Comparison of ENCODE assay signal across 8 mouse cellular contexts in genomic region chr13:31821050-31821449, GRCm38 (mm10). TPM values are rescaled to one million over a fixed set of nuclear protein-coding genes. Genes with fewer than 3 reads are reported as not detected.
A peak's percentile ranks its signal among the peaks of the same experiment; 100 is the strongest.
DNase-seq lines count a peak whose midpoint lies in the region; ATAC-seq and TF ChIP-seq lines count a peak whose summit lies in the region.

No protein-coding gene starts in this region.

- H3K9me3 ChIP-seq in intestine, embryonic 16.5 days (ENCODE audit: control insufficient read depth, low read length): no peaks in the 10 kb centered on the region

- no peaks in the 10 kb centered on the region for H3K36me3 ChIP-seq in kidney, adult 2 months (ENCODE audit: control insufficient read depth, insufficient read depth, low read length)
- H3K36me3 ChIP-seq in intestine, embryonic 16.5 days (ENCODE audit: control insufficient read depth, insufficient read depth, low read length): no peaks in the 10 kb centered on the region
- H3K36me3 ChIP-seq in myocyte (ENCODE audit: control insufficient read depth, insufficient read depth): no peaks in the 10 kb centered on the region

- peak overlapping the region; percentile 37 for H3K4me2 ChIP-seq in intestine, embryonic 16.5 days (ENCODE audit: low read depth, low read length)
- H3K4me2 ChIP-seq in myocyte (ENCODE audit: low read depth): peak overlapping the region; percentile 32

- ATAC-seq in intestine, embryonic 16.5 days: no peak
- no peak for ATAC-seq in activated CD4-positive, CD25-positive, alpha-beta regulatory T cell, adult 4 months

- H3K9ac ChIP-seq in intestine, embryonic 16.5 days (ENCODE audit: low read depth, low read length): peak overlapping the region; percentile 41

- H3K27ac ChIP-seq in kidney, adult 2 months (ENCODE audit: insufficient read depth, low read depth, low read length): no peak overlapping the region; the same call in 1 of the 2 replicates
- peak overlapping the region; percentile 71 for H3K27ac ChIP-seq in embryonic fibroblast, embryonic 13.5 days (ENCODE audit: insufficient read depth, low read length)
- no peak overlapping the region for H3K27ac ChIP-seq in intestine, embryonic 16.5 days (ENCODE audit: low read length)

- peak overlapping the region; percentile 42; the same call in 1 of the 2 replicates for H3K4me3 ChIP-seq in kidney, adult 2 months (ENCODE audit: insufficient read depth, low read depth, low read length)
- peak overlapping the region; percentile 16 for H3K4me3 ChIP-seq in embryonic fibroblast, embryonic 13.5 days (ENCODE audit: insufficient read depth, low read length)
- H3K4me3 ChIP-seq in intestine, embryonic 16.5 days (ENCODE audit: low read length): peak overlapping the region; percentile 27; the same call in 1 of the 2 replicates
- no peak overlapping the region for H3K4me3 ChIP-seq in myocyte

- TF ChIP-seq POLR2A in kidney, adult 2 months (IDR thresholded peaks at IDR 0.05; ENCODE audit: low read depth, low read length): no peak
- TF ChIP-seq POLR2A in embryonic fibroblast, embryonic 13.5 days (IDR thresholded peaks at IDR 0.05; ENCODE audit: low read depth, low read length): no peak
- no peak for TF ChIP-seq POLR2A in myocyte (IDR thresholded peaks at IDR 0.05; ENCODE audit: insufficient read length, low read depth)

- 59% methylated on average over 6 of the region's 6 CpGs for WGBS in kidney, adult 2 months
- WGBS in intestine, embryonic 16.5 days: 32% methylated on average over 6 of the region's 6 CpGs

- no peak overlapping the region for H3ac ChIP-seq in myocyte (ENCODE audit: control insufficient read depth, insufficient read length)

- no peak for TF ChIP-seq CTCF in kidney, adult 2 months (conservative IDR thresholded peaks at IDR 0.05; ENCODE audit: insufficient read depth, insufficient read length, low read depth, low read length)
- TF ChIP-seq CTCF in embryonic fibroblast, embryonic 13.5 days (IDR thresholded peaks at IDR 0.05; ENCODE audit: borderline replicate concordance, insufficient read depth, low read length): no peak

- no peak for DNase-seq in kidney, adult 2 months
- DNase-seq in kidney, postnatal 36 days: no peak
- DNase-seq in adrenal gland, postnatal 25 days: no peak
- DNase-seq in T-cell, adult 2 months (ENCODE audit: low spot score): no peak

- H3K4me1 ChIP-seq in kidney, adult 2 months (ENCODE audit: control insufficient read depth, insufficient read depth, low read length): no peaks in the 10 kb centered on the region
- H3K4me1 ChIP-seq in embryonic fibroblast, embryonic 13.5 days (ENCODE audit: control insufficient read depth, insufficient read depth, low read length): no peaks in the 10 kb centered on the region
- H3K4me1 ChIP-seq in intestine, embryonic 16.5 days (ENCODE audit: control insufficient read depth, insufficient read depth, low read length): peaks cover 7% of the 10 kb centered on the region

- no peaks in the 10 kb centered on the region for H3K27me3 ChIP-seq in kidney, adult 2 months (replicated peaks; ENCODE audit: control insufficient read depth, insufficient read depth, low read length)
- H3K27me3 ChIP-seq in intestine, embryonic 16.5 days (replicated peaks; ENCODE audit: control insufficient read depth, insufficient read depth, low read length): peaks cover 7% of the 10 kb centered on the region
- H3K27me3 ChIP-seq in myocyte (ENCODE audit: control insufficient read depth, insufficient read depth, insufficient read length): no peaks in the 10 kb centered on the region

- no peaks in the 10 kb centered on the region for H3K79me2 ChIP-seq in myocyte (ENCODE audit: control insufficient read depth, insufficient read depth)

TF ChIP-seq in myocyte, 11 proteins besides CTCF, POLR2A, EP300 and RAD21:
- no peak for TF ChIP-seq SRF (IDR thresholded peaks at IDR 0.05; ENCODE audit: control insufficient read depth, insufficient read length, low read depth)
- TF ChIP-seq POLR2AphosphoS2 (IDR thresholded peaks at IDR 0.05; ENCODE audit: insufficient read length, low read depth): no peak
- no peak for TF ChIP-seq E2F4 (IDR thresholded peaks at IDR 0.05; ENCODE audit: insufficient read depth)
- TF ChIP-seq MAX (IDR thresholded peaks at IDR 0.05; ENCODE audit: low read depth): no peak
- no peak for TF ChIP-seq USF1 (IDR thresholded peaks at IDR 0.05; ENCODE audit: low read depth)
- no peak for TF ChIP-seq TCF3 (IDR thresholded peaks at IDR 0.05; ENCODE audit: insufficient read length, low read depth)
- no peak for TF ChIP-seq CEBPB (IDR thresholded peaks at IDR 0.05; ENCODE audit: insufficient read depth, poor library complexity, severe bottlenecking)
- no peak for TF ChIP-seq TCF12 (IDR thresholded peaks at IDR 0.05; ENCODE audit: insufficient read depth, poor library complexity, severe bottlenecking)
- no peak for TF ChIP-seq MYOG (IDR thresholded peaks at IDR 0.05; ENCODE audit: control insufficient read depth in 1 of 3, insufficient read depth in 1 of 3, insufficient read length in 2 of 3, low read depth in 2 of 3)
- TF ChIP-seq REST (IDR thresholded peaks at IDR 0.05; ENCODE audit: insufficient read depth, insufficient read length): no peak
- no peak for TF ChIP-seq MYOD1 (IDR thresholded peaks at IDR 0.05; ENCODE audit: control insufficient read depth in 1 of 3, insufficient read length in 2 of 3, low read depth in 2 of 3)
TF ChIP-seq in myocyte: peak in this region for 0.

RNA-seq across cellular contexts. Expression of gene Foxc1, which starts 14.6 kb away (rescaled TPM):
- polyA plus RNA-seq in kidney, adult 2 months (2012; rRNA removed): 3.7 and 5.2 TPM in 2 replicates
- 14.4 and 19.7 TPM in 2 replicates for polyA plus RNA-seq in embryonic fibroblast, embryonic 13.5 days (2011; ENCODE audit: insufficient read length, low read depth, missing spikeins)
- polyA plus RNA-seq in intestine, embryonic 16.5 days (2015; fragmentation: Nextera tagmentation; extraction: Ambion mirVana): 0.06 and 0.07 TPM in 2 replicates
- 3.4 TPM for polyA plus RNA-seq in myocyte (2012; fragmentation: generic; extraction: Trizol)
- total RNA-seq in adrenal gland, postnatal 25 days (2021): 7.3 and 8.1 TPM in 2 replicates
- not detected for polyA plus RNA-seq in activated CD4-positive, CD25-positive, alpha-beta regulatory T cell, adult 4 months (2017; shearing (Covaris generic))
